Mouse (Mus musculus) B cell, adult 2 months (primary cell): ENCODE data around the gene Zfp184.
A peak's percentile ranks its signal among the peaks of the same experiment; 100 is the strongest.
"Not testable (repeated sequence)": the region's sequence is repeated elsewhere in the genome, so short reads cannot be mapped to it uniquely, and the experiment has no call there.

ENCODE experiments used
- DNase-seq, 2 experiments: peaks; one replicate each; pipeline ENCODE4 v3.0.0; 2022

The Zfp184 gene

GRCm38 (mm10) chr13:21944926-21945740, at the start of gene Zfp184:
Gene Zfp184 (plus strand): TSS chr13:21945094.
- peak; percentile 86 for DNase-seq

GRCm38 (mm10) chr13:21896549-21897244, 48.2 kb upstream of the Zfp184 start:
- no peak for DNase-seq

DNA sequence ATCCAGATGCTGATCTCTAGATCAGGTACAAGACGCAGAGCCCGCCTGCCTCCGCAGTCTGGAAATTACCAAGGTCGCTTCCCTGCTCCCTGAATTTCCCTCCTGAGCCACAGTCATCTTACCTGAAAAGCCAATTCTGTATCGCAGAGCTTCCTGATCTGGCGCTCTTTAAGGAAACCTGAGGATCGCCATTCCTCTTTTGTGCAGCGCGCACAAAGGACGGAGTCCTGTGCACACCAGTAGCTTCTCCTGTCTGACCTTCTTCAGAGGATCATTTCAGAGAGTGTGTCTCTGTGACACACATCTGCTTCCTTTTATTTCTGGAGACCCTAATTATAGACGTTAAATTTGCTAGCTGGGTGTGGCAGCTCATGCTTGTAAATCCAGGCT, 47.7 kb upstream of the Zfp184 start:
- DNase-seq: no peak

GRCm38 (mm10) chr13:21900870-21901565, 43.9 kb upstream of the Zfp184 start:
- DNase-seq: not testable (repeated sequence)

GRCm38 (mm10) chr13:21903500-21903899, 41.4 kb upstream of the Zfp184 start:
- no peak for DNase-seq

- DNase-seq: not testable (repeated sequence)
These were observed 40.8 kb upstream of the Zfp184 start for GRCm38 (mm10) chr13:21904090-21904489.

- DNase-seq: no peak
These were observed 38.6 kb upstream of the Zfp184 start for GRCm38 (mm10) chr13:21906301-21906700.

DNA sequence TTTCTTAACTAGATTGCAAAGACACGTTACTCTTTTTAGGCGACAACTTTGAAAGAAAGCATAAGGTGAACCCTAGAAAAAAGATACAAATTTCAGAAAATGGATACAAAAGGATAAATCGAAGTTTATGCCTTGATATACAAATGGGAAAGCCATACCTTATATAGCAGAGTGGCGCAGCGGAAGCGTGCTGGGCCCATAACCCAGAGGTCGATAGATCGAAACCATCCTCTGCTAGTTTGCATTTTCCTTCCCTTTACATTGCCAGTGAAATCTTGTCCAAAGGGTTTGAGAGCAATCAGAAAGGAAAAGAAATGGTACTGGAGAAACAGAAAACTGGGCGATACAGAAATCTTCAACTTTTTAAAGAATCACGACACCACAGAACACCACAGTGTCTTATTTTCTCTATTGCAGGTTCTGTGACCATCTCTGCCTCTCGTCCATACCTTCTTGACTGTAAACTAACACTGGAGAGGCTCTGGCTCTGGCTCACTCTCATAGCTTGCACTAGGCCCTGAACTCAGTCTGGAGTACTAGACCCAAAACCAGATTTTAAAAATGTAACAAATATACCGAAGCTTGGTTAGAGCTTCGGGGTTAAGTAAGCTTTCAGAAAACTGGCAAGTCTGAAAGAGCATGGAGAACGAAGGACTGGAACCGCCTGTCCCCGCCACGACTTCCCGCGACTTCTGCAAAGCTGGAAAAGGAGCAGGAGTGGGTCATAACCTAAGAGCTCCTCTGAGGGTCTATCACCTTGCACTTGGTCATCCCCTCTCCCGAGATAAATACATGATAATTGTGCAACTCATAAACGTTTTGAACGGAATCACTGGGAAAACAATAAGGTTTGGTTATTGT, 37.7 kb upstream of the Zfp184 start:
- no peak for DNase-seq

DNA sequence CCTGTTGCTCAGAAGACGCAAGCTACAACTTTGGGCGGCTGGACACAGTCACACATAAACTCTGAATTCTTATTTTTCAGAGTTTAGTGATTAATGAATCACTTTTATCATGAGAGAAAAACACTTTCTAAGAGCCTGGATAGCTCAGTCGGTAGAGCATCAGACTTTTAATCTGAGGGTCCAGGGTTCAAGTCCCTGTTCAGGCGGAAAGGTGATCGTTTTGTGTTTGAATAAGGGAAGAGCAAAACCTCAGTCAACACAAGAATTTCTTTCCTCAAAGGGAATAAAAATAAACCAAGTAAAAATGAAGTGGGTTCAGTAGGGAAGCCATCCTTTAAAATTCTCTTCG, 37.1 kb upstream of the Zfp184 start:
- not testable (repeated sequence) for DNase-seq

GRCm38 (mm10) chr13:21910735-21911134, 34.2 kb upstream of the Zfp184 start:
- no peak for DNase-seq

- peak; percentile 54 to 59 for DNase-seq
These were observed 33.7 kb upstream of the Zfp184 start for GRCm38 (mm10) chr13:21911147-21911546.

DNA sequence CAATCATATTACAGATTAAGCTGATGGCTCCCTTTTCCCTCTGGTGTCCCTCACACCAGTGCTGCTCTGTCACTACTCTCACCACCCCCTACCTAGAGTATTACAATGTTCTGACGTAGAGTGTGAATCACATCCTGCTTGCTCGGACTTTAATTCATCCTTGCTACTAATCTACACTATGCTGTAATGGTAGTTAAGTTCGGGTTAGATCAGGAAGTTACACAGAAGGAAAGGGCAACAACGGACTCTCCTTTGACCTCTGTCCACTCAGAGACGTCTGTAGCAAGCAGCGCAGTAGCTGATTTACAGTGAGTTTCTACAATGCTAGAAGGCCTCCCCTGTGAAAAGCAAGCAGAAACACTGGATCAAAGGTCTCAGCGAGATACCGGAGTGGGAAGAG, 31.0 kb upstream of the Zfp184 start:
- DNase-seq: no peak

- DNase-seq: peak; percentile 61 to 63
These were observed 30.3 kb upstream of the Zfp184 start for GRCm38 (mm10) chr13:21914599-21914998.

DNA sequence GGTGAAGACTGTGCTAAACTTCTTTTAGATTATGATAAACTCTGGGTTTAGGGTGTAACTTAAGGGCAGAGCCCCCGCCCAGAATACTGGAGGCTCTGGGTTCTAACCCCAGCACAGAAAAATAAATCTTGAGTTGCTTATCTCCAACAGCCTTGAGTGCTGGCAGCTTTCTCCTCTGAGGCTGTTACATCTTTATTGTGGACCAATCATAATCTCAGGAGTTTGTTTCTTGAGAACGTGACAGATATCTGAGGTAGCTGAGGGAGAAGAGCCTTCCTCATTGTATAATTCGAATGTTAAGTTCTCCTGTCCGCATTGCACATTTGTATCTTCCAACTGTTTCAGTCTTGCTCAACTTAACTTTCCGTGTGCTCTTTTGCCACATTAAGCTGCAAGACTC, 29.4 kb upstream of the Zfp184 start:
- DNase-seq: no peak

- DNase-seq: no peak
These were observed 28.8 kb upstream of the Zfp184 start for GRCm38 (mm10) chr13:21916056-21916455.

DNA sequence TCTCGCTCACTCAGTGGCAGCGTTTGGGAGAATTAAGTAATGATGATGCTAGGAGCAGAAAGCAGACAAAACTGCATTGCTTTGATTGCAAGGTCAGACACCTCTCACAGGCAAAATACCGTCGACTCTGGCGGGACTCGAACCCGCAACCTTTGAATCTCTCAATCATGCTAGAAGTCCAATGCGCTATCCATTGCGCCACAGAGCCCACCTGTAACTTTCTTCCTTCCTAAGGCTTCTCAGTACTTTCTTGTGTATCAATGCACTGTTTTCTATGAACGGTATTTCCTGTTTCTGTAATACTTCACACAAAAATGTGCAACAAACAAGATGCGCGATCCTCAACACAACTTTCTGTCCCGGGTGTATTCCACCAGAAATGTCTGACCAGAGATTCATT, 27.9 kb upstream of the Zfp184 start:
- DNase-seq: peak; percentile 66 to 67

- DNase-seq: no peak
These were observed 27.4 kb upstream of the Zfp184 start for GRCm38 (mm10) chr13:21917480-21917879.

GRCm38 (mm10) chr13:21917992-21918391, 26.9 kb upstream of the Zfp184 start:
- DNase-seq: no peak

DNA sequence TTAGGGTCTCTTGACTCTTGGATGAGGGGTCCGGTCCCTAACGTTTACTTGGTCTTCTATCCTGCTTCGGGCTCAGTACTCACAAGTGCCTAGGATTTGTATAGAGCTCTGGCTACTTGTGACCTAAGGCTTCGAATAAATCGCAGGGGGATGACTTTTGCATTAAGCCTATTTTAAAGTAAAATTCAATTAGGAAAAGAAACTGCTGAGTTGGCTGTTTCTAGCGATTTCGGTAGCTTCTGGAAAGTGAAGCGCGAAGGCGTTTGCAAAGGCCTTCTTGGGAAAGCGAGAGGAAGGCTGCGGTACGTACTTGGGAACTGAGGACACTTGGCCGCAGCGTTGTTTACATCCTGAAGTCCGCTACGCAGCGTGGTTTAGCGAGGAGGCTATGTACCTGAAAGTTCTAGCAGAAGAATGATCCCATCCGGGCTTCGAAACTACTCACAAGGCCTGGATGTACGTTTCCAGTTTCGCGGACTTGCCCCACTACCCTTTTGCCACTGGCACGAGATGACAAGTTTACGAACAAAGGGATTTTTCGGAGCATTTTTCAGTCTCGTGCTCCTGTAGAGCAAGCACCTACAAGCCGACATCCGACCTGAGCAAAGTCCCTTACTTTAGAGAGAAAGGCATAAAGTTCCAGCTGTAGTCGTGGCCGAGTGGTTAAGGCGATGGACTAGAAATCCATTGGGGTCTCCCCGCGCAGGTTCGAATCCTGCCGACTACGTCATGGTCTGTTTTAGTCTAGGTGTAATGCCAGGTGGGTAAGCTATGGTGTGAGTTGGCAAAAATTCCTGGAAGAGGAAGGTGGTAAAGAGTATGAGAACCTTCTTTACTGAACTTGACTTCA, 26.1 kb upstream of the Zfp184 start:
- peak; percentile 81 to 84 for DNase-seq

DNA sequence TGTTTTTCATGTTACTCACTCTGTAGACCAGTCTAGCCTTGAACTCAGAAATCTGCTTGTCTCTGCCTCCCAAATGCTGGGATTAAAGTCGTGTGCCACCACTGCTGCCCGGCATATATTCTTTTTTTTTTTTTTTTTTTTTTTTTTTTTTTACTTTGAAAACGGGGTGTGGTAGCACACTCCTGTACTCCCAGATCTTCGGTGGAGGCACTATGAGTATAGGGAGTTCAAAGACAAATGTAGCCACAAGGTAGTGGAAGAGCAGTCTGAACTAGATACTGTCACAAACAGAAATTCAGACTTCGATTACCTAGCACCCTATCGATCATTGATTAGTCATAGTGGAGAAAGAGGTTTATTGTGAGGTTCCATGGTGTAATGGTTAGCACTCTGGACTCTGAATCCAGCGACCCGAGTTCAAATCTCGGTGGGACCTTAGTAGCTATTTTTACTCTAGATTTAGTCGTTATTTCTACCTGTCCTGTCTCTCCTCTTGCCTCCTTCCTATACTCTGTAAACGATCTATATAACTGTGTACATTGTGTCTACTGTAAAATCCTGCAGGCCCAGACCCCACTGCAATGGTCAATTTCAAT, 25.0 kb upstream of the Zfp184 start:
- DNase-seq: peak; percentile 51 to 61

- DNase-seq: no peak
These were observed 24.1 kb upstream of the Zfp184 start for GRCm38 (mm10) chr13:21920681-21921233.
